Mouse (Mus musculus) gastrocnemius, postnatal 36 days (tissue): ENCODE data around the gene Dusp2. TPM values are rescaled to one million over a fixed set of nuclear protein-coding genes. Genes with fewer than 3 reads are reported as not detected.
"Not testable (repeated sequence)": the region's sequence is repeated elsewhere in the genome, so short reads cannot be mapped to it uniquely, and the experiment has no call there.

Source experiments
- DNase-seq, 2 experiments: peaks; one replicate each; pipeline ENCODE4 v3.0.0; 2022
- intact Hi-C: fragments of 180-260 bp; cut with DNase I; formaldehyde crosslinking; loops from one replicate; pipeline ENCODE4 v1.15.1; 2025
- long read RNA-seq, 2 experiments: library from polyadenylated mRNA; stranded (forward); transcript quantifications; one replicate each; pipeline ENCODE4 v2.0.0; 2021
- total RNA-seq, 2 experiments: library from RNA; stranded (reverse); gene quantifications; 2 replicates each; pipeline ENCODE4 v1.2.3; 2021

Dusp2 gene
- total RNA-seq = 1 to 10 TPM in 1 of 2 experiments, under 1 TPM in 1; 0.72 to 1.3 TPM
- long read RNA-seq, experiment 1 = 0 reads
- long read RNA-seq, experiment 2, partial matches to known transcripts = 0 of 3 reads
- long read RNA-seq, experiment 2, other reads (novel, unspliced or antisense) = 1 of 3 reads

- intact Hi-C loops = no loop called here
- DNase-seq = peak; percentile 55 to 57
These were observed at the start of gene Dusp2 for GRCm38 (mm10) chr2:127335767-127336496. Gene Dusp2 (plus strand): TSS chr2:127336159.

GRCm38 (mm10) chr2:127292250-127292649 lies 43.7 kb upstream of the Dusp2 start:
- intact Hi-C loops = no loop called here
- DNase-seq = no peak

GRCm38 (mm10) chr2:127297001-127297805 lies 38.8 kb upstream of the Dusp2 start:
- intact Hi-C loops = no loop called here
- peak in 1 of 2 experiments; percentile 21 for DNase-seq

GRCm38 (mm10) chr2:127298056-127298455 lies 37.9 kb upstream of the Dusp2 start:
- intact Hi-C loops = no loop called here

GRCm38 (mm10) chr2:127300701-127301100 lies 35.3 kb upstream of the Dusp2 start:
- intact Hi-C loops = no loop called here
- no peak for DNase-seq

More at GRCm38 (mm10) chr2:127298056-127298455, 37.9 kb upstream of the Dusp2 start:
- no peak for DNase-seq

- intact Hi-C loops = no loop called here
- no peak for DNase-seq
These were observed 34.1 kb upstream of the Dusp2 start for GRCm38 (mm10) chr2:127301883-127302282.

- intact Hi-C loops, DNase-seq: not testable (repeated sequence)
These were observed 31.8 kb upstream of the Dusp2 start for GRCm38 (mm10) chr2:127304192-127304591.

- DNase-seq = no peak
- intact Hi-C loops = loop anchor here (5.0 kb wide), 1 partner anchor 38 kb away; no protein-coding TSS in a partner anchor
These were observed 31.2 kb upstream of the Dusp2 start for GRCm38 (mm10) chr2:127304609-127305210.

GRCm38 (mm10) chr2:127306123-127306522 lies 29.8 kb upstream of the Dusp2 start:
- intact Hi-C loops = loop anchor here (5.0 kb wide), 1 partner anchor 36 kb away; no protein-coding TSS in a partner anchor
- no peak for DNase-seq

- intact Hi-C loops = loop anchor here (5.0 kb wide), 1 partner anchor 35 kb away; no protein-coding TSS in a partner anchor
These were observed 28.8 kb upstream of the Dusp2 start for GRCm38 (mm10) chr2:127307179-127307578.

GRCm38 (mm10) chr2:127308660-127309059 lies 27.3 kb upstream of the Dusp2 start:
- no peak for DNase-seq
- intact Hi-C loops = loop anchor here (5.0 kb wide), 1 partner anchor 34 kb away; no protein-coding TSS in a partner anchor

More at GRCm38 (mm10) chr2:127307179-127307578, 28.8 kb upstream of the Dusp2 start:
- no peak for DNase-seq

GRCm38 (mm10) chr2:127310246-127310645 lies 25.7 kb upstream of the Dusp2 start:
- intact Hi-C loops = no loop called here
- DNase-seq = no peak

- intact Hi-C loops = no loop called here
These were observed 25.3 kb upstream of the Dusp2 start for GRCm38 (mm10) chr2:127310685-127311084.

GRCm38 (mm10) chr2:127311193-127311592 lies 24.8 kb upstream of the Dusp2 start:
- intact Hi-C loops = no loop called here
- no peak for DNase-seq

More at GRCm38 (mm10) chr2:127310685-127311084, 25.3 kb upstream of the Dusp2 start:
- no peak for DNase-seq

GRCm38 (mm10) chr2:127312801-127313200 lies 23.2 kb upstream of the Dusp2 start:
- intact Hi-C loops = no loop called here
- DNase-seq = no peak

- intact Hi-C loops = no loop called here
- no peak for DNase-seq
These were observed 22.1 kb upstream of the Dusp2 start for GRCm38 (mm10) chr2:127313878-127314277.

- no peak for DNase-seq
- intact Hi-C loops = no loop called here
These were observed 21.3 kb upstream of the Dusp2 start for GRCm38 (mm10) chr2:127314467-127315154.

GRCm38 (mm10) chr2:127315155-127315470 lies 20.8 kb upstream of the Dusp2 start:
- DNase-seq = no peak
- intact Hi-C loops = no loop called here

- intact Hi-C loops = no loop called here
- no peak for DNase-seq
These were observed 19.5 kb upstream of the Dusp2 start for GRCm38 (mm10) chr2:127316431-127316830.

GRCm38 (mm10) chr2:127318136-127318535 lies 17.8 kb upstream of the Dusp2 start:
- DNase-seq = no peak
- intact Hi-C loops = no loop called here
